Mouse (Mus musculus): ENCODE results near the gene Klhdc4. TPM values are rescaled to one million over a fixed set of nuclear protein-coding genes. Genes with fewer than 3 reads are reported as not detected.

The Klhdc4 gene
- polyA plus RNA-seq, 1 experiment from 2014 or later = 38.5 TPM

DNA sequence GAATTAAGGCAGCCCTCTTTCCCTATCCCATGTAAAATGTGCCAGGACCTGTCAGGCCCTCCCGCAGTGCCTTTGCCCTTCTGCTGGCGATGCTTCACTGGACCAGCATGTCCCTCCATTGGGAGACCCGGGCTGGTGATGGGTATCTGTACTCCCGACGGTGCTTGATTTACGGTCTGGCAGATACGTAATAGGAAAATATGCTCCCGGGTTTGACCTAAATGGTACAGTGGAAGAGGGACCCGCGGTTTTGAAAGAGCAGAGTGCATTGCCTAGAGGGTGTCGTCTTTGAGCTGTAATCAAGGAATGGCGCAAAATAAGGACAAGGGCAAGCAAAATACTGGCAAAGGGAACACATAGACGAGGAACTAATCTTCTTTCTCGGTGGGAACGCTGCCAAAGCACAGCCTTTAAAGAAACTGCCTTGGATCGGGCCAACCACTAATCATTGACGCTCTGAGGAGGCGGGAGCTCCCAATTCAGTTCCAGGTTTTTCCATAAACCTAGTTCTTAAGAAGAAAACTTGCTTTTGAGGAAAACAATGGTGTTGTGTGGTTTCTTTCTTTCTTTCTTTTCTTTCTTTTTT, 501 bp upstream of the Klhdc4 start:
- H3K27me3 ChIP-seq (ENCODE audit: control insufficient read depth, insufficient read depth, low read length) = no peaks in the 10 kb centered on the region
- 19% methylated on average over 18 of the region's 18 CpGs for WGBS
- peak; percentile 71; the same call in 1 of the 2 replicates for ATAC-seq (ENCODE audit: insufficient number of reproducible peaks, insufficient read depth, low FRiP score, low read depth)
- peak overlapping the region; percentile 82; the same call in 1 of the 2 replicates for H3K9ac ChIP-seq (replicated peaks; ENCODE audit: low read depth, low read length)
- H3K4me3 ChIP-seq (ENCODE audit: low read depth, low read length) = peak overlapping the region; percentile 86
- H3K9me3 ChIP-seq (ENCODE audit: control insufficient read depth, low read depth, low read length) = no peaks in the 10 kb centered on the region
- H3K4me2 ChIP-seq (replicated peaks; ENCODE audit: low read depth, low read length) = peak overlapping the region; percentile 97
- peaks cover 6% of the 10 kb centered on the region; the same call in 1 of the 2 replicates for H3K4me1 ChIP-seq (ENCODE audit: control insufficient read depth, insufficient read depth, low read length)
- H3K36me3 ChIP-seq (ENCODE audit: control insufficient read depth, insufficient read depth, low read length) = no peaks in the 10 kb centered on the region
- H3K27ac ChIP-seq (ENCODE audit: low read length) = no peak overlapping the region

DNA sequence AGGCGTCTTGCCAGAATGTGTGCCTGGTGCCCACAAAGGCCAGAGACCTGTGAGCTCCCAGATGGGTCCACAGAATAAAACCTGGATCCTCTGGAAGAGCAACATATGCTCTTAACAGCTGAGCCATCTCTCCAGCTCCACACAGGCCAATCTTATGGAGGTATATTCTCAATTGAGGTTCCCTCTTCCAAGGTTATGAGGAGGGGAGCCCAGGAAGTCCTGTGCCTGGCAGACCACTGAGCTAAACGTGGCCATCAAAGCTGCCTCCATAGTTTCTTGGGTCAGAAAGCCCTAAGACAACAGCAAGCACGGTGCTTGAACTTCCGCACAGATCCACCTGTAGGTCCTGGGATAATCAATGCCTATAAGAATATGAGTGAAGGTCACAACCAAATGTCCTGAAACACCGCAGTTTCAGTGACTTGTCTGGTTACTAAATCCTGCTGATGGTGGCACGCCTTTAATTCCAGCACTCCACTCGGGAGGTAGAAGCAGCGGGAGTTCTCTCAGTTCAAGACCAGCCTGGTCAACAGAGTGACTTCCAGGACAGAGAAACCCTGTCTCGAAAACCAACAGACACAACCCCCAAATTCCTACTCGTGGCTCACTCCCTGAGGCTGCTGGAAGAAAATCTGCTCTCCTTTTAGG, 869 bp downstream of the Klhdc4 start:
- Histone ChIP-seq H3K4me1 (ENCODE audit: control insufficient read depth, insufficient read depth, low read length) (peaks cover 6% of the 10 kb centered on the region; the same call in 1 of the 2 replicates), H3K4me3 (ENCODE audit: low read depth, low read length) (peak overlapping the region; percentile 86), H3K36me3 (ENCODE audit: control insufficient read depth, insufficient read depth, low read length) (no peaks in the 10 kb centered on the region), H3K9me3 (ENCODE audit: control insufficient read depth, low read depth, low read length) (no peaks in the 10 kb centered on the region), H3K27me3 (ENCODE audit: control insufficient read depth, insufficient read depth, low read length) (no peaks in the 10 kb centered on the region), H3K27ac (ENCODE audit: low read length) (no peak overlapping the region), H3K9ac (replicated peaks; ENCODE audit: low read depth, low read length) (peak overlapping the region; percentile 82), H3K4me2 (replicated peaks; ENCODE audit: low read depth, low read length) (peak overlapping the region; percentile 97)
- no peak for ATAC-seq (ENCODE audit: insufficient number of reproducible peaks, insufficient read depth, low FRiP score, low read depth)
- 27% methylated on average over 10 of the region's 10 CpGs for WGBS

DNA sequence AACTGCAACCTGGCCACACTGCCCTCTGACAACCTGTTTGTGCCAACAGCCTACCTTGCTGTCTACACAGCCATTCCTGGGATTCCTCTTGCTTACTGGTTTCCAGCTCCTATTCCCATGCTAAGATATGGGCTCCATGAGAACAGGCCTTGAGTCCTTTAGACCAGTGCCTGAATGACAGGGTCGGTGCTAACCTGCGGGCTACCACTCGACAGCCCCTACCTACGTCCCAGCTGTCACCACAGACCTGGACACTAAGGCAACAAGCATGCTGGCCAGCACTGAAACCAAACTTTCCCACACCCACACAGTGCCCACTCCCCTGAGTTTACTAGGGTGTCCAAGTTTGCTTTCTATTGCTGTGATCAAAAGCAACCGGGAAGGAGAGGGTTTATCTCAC, 1.6 kb downstream of the Klhdc4 start:
- H3K4me1 ChIP-seq (ENCODE audit: control insufficient read depth, insufficient read depth, low read length) = peaks cover 6% of the 10 kb centered on the region; the same call in 1 of the 2 replicates
- no peaks in the 10 kb centered on the region for H3K27me3 ChIP-seq (ENCODE audit: control insufficient read depth, insufficient read depth, low read length)
- no peak overlapping the region for H3K4me3 ChIP-seq (ENCODE audit: low read depth, low read length)
- no peak for ATAC-seq (ENCODE audit: insufficient number of reproducible peaks, insufficient read depth, low FRiP score, low read depth)
- 93% methylated on average over 5 of the region's 5 CpGs for WGBS
- no peak overlapping the region for H3K4me2 ChIP-seq (replicated peaks; ENCODE audit: low read depth, low read length)
- H3K9ac ChIP-seq (replicated peaks; ENCODE audit: low read depth, low read length) = no peak overlapping the region
- H3K27ac ChIP-seq (ENCODE audit: low read length) = no peak overlapping the region
- H3K36me3 ChIP-seq (ENCODE audit: control insufficient read depth, insufficient read depth, low read length) = no peaks in the 10 kb centered on the region
- no peaks in the 10 kb centered on the region for H3K9me3 ChIP-seq (ENCODE audit: control insufficient read depth, low read depth, low read length)

DNA sequence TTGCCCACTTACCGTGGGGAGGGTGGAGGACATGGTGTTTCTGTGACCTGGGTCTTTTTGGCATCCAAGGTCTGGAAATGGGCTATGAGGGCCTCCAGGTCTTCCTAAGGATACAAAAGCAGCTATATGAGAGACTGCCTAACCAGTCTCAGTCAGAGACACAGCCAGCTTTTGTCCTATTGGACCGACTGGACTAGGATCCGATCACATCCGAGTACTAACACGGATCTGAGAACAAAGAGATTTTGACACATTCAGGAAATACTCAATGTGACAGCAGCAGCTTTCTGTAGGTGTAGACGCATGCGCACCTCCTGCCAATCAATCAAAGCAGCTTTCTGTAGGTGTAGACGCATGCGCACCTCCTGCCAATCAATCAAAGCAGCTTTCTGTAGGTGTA, 7.6 kb downstream of the Klhdc4 start:
- H3K9me3 ChIP-seq (ENCODE audit: control insufficient read depth, low read depth, low read length) = no peaks in the 10 kb centered on the region
- ATAC-seq (ENCODE audit: insufficient number of reproducible peaks, insufficient read depth, low FRiP score, low read depth) = no peak
- 93% methylated on average over 8 of the region's 9 CpGs for whole genome bisulfite sequencing
- no peaks in the 10 kb centered on the region for H3K4me1 ChIP-seq (ENCODE audit: control insufficient read depth, insufficient read depth, low read length)
- H3K27ac ChIP-seq (ENCODE audit: low read length) = no peak overlapping the region
- H3K27me3 ChIP-seq (ENCODE audit: control insufficient read depth, insufficient read depth, low read length) = no peaks in the 10 kb centered on the region
- H3K4me2 ChIP-seq (replicated peaks; ENCODE audit: low read depth, low read length) = no peak overlapping the region
- no peak overlapping the region for H3K4me3 ChIP-seq (ENCODE audit: low read depth, low read length)
- no peak overlapping the region for H3K9ac ChIP-seq (replicated peaks; ENCODE audit: low read depth, low read length)
- H3K36me3 ChIP-seq (ENCODE audit: control insufficient read depth, insufficient read depth, low read length) = peaks cover 16% of the 10 kb centered on the region

DNA sequence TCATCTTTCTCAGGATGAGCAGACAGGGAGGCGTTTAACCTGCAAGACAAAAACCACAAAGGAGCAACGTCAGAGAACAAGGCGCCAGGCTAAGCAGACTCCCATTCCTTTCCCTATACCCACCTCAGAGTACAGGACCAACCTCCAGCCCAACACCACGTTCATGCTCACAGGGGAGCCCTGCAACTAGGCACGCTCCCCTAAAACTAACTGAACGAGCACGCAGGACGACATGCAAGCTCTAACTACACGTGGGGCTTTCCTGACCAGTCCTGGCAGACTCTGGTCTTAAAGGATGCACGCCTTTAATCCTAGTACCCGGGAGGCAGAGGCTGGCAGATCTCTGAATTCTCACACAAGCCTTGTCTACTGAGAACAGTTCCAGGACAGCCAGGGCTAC, 8.0 kb downstream of the Klhdc4 start:
- no peak for ATAC-seq (ENCODE audit: insufficient number of reproducible peaks, insufficient read depth, low FRiP score, low read depth)
- no peak overlapping the region for H3K9ac ChIP-seq (replicated peaks; ENCODE audit: low read depth, low read length)
- H3K36me3 ChIP-seq (ENCODE audit: control insufficient read depth, insufficient read depth, low read length) = peaks cover 16% of the 10 kb centered on the region
- WGBS = 89% methylated on average over 11 of the region's 11 CpGs
- H3K4me1 ChIP-seq (ENCODE audit: control insufficient read depth, insufficient read depth, low read length) = no peaks in the 10 kb centered on the region
- H3K27ac ChIP-seq (ENCODE audit: low read length) = no peak overlapping the region
- no peaks in the 10 kb centered on the region for H3K9me3 ChIP-seq (ENCODE audit: control insufficient read depth, low read depth, low read length)
- H3K27me3 ChIP-seq (ENCODE audit: control insufficient read depth, insufficient read depth, low read length) = no peaks in the 10 kb centered on the region
- no peak overlapping the region for H3K4me2 ChIP-seq (replicated peaks; ENCODE audit: low read depth, low read length)
- H3K4me3 ChIP-seq (ENCODE audit: low read depth, low read length) = no peak overlapping the region

DNA sequence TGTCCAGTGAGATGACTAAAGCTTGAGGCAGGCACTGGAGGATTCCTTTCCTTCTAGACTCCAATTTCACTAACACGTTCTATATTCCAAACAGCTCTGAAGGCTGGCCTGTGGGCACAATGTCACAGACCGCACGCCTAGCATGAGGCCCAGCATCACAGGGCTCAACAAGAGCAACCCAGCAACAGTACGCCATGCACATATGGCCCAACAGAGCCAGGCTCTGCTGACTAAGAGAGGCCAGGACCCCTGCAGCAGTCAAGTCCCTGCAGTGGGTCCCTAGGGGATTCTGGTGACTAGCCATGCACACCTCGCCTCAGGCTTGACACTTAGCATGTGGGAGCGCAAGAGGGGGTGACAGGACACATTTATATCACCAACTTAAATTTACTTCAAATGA, 8.5 kb downstream of the Klhdc4 start:
- 93% methylated on average over 6 of the region's 6 CpGs for WGBS
- H3K4me2 ChIP-seq (replicated peaks; ENCODE audit: low read depth, low read length) = no peak overlapping the region
- H3K4me3 ChIP-seq (ENCODE audit: low read depth, low read length) = no peak overlapping the region
- H3K4me1 ChIP-seq (ENCODE audit: control insufficient read depth, insufficient read depth, low read length) = no peaks in the 10 kb centered on the region
- no peak overlapping the region for H3K27ac ChIP-seq (ENCODE audit: low read length)
- H3K9ac ChIP-seq (replicated peaks; ENCODE audit: low read depth, low read length) = no peak overlapping the region
- ATAC-seq (ENCODE audit: insufficient number of reproducible peaks, insufficient read depth, low FRiP score, low read depth) = no peak
- H3K36me3 ChIP-seq (ENCODE audit: control insufficient read depth, insufficient read depth, low read length) = peaks cover 16% of the 10 kb centered on the region
- no peaks in the 10 kb centered on the region for H3K9me3 ChIP-seq (ENCODE audit: control insufficient read depth, low read depth, low read length)
- no peaks in the 10 kb centered on the region for H3K27me3 ChIP-seq (ENCODE audit: control insufficient read depth, insufficient read depth, low read length)

DNA sequence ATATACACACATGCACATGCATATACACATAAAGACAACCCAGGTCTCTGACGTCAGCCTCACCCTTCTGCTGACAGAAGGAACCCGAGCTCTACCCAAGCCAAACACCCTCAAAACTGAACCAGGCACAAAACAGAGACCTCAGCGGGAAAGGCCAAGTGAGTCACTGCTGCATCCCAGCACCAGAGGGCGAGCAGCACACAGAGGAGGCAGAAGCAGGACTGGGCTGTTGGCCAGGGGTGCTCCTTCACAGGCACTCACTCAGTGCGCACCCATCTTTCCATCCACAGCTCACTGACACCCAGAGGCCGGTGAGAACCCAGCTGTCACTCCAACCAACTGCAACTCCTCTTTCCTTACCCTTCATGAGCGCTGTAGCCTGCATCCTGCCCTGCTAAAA, 11.1 kb downstream of the Klhdc4 start:
- H3K4me2 ChIP-seq (replicated peaks; ENCODE audit: low read depth, low read length) = no peak overlapping the region
- H3K36me3 ChIP-seq (ENCODE audit: control insufficient read depth, insufficient read depth, low read length) = peaks cover 16% of the 10 kb centered on the region
- H3K27ac ChIP-seq (ENCODE audit: low read length) = no peak overlapping the region
- no peak overlapping the region for H3K4me3 ChIP-seq (ENCODE audit: low read depth, low read length)
- 80% methylated on average over 7 of the region's 7 CpGs for WGBS
- H3K9me3 ChIP-seq (ENCODE audit: control insufficient read depth, low read depth, low read length) = no peaks in the 10 kb centered on the region
- no peaks in the 10 kb centered on the region for H3K27me3 ChIP-seq (ENCODE audit: control insufficient read depth, insufficient read depth, low read length)
- ATAC-seq (ENCODE audit: insufficient number of reproducible peaks, insufficient read depth, low FRiP score, low read depth) = no peak
- H3K9ac ChIP-seq (replicated peaks; ENCODE audit: low read depth, low read length) = no peak overlapping the region
- H3K4me1 ChIP-seq (ENCODE audit: control insufficient read depth, insufficient read depth, low read length) = no peaks in the 10 kb centered on the region

DNA sequence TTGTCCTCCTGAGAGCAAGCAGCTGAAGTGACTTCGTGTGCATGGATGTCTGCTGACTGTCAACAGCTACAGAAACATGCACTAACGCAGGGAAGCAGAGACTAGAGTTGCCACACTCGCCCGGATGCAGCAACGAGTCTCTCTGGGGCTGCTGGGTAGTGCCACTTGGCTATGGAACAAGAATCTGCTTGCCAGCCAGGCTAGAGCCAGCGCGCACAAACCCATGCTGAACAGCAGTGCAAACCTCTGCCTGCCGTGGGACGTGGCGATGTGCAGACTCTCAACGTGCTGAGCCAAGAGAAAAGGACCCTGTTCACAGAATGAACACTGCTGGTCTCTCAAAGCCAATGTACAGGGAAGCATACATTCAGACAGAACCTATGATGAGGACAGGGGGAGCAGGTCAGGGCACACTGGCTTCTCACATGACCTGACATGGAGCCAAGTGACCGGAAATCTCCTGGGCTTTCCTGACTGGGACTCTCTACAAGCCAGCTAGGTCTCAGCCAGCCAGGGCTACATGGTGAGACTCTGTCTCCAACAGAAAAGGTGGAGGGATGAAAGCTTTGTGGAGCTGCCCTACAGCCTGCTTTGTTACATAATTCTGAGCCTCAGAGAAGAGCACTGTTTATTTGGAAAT, 17.3 kb downstream of the Klhdc4 start:
- no peak overlapping the region for H3K4me2 ChIP-seq (replicated peaks; ENCODE audit: low read depth, low read length)
- ATAC-seq (ENCODE audit: insufficient number of reproducible peaks, insufficient read depth, low FRiP score, low read depth) = no peak
- H3K27ac ChIP-seq (ENCODE audit: low read length) = no peak overlapping the region
- no peaks in the 10 kb centered on the region for H3K4me1 ChIP-seq (ENCODE audit: control insufficient read depth, insufficient read depth, low read length)
- H3K27me3 ChIP-seq (ENCODE audit: control insufficient read depth, insufficient read depth, low read length) = no peaks in the 10 kb centered on the region
- H3K9ac ChIP-seq (replicated peaks; ENCODE audit: low read depth, low read length) = no peak overlapping the region
- WGBS = 91% methylated on average over 12 of the region's 12 CpGs
- H3K9me3 ChIP-seq (ENCODE audit: control insufficient read depth, low read depth, low read length) = no peaks in the 10 kb centered on the region
- H3K4me3 ChIP-seq (ENCODE audit: low read depth, low read length) = no peak overlapping the region
- H3K36me3 ChIP-seq (ENCODE audit: control insufficient read depth, insufficient read depth, low read length) = peaks cover 12% of the 10 kb centered on the region; the same call in 1 of the 2 replicates

Measured in stomach, embryonic 14.5 days (tissue).